Mouse (Mus musculus) CD4-positive, CD25-positive, alpha-beta regulatory T cell, adult 4 months (primary cell): ENCODE results near the gene Limch1. TPM values are rescaled to one million over a fixed set of nuclear protein-coding genes. Genes with fewer than 3 reads are reported as not detected.

Experiments used
- ATAC-seq: one replicate; pipeline ENCODE4 v1.8.0; 2017
- polyA plus RNA-seq, 2 experiments: library from polyadenylated mRNA; unstranded; fragments of 100-300 nt; shearing (Covaris generic); gene quantifications; one replicate each; pipeline ENCODE4 v1.2.1; 2017

The Limch1 gene
- polyA plus RNA-seq, 2 experiments from 2014 or later, result not detected

DNA sequence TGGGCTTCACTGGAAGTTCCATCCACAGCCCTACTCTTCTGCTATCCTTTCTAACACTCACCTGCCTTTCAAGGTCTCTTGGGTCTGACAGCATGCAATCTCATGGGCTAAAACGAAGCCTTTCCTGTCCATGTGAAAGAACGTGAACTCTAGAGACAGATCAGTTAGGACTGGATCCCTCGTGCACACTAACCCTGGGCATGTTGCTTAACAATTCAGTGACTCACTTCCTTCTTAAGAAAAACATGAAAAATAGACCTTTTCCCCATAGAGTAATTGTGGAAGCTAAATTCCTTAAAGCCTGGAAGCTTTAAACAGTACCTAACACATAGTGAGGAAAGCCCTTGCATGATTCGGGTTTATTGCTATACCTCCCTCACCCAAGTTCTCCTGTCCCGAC, 345.2 kb downstream of the Limch1 start:
- no peak for ATAC-seq

DNA sequence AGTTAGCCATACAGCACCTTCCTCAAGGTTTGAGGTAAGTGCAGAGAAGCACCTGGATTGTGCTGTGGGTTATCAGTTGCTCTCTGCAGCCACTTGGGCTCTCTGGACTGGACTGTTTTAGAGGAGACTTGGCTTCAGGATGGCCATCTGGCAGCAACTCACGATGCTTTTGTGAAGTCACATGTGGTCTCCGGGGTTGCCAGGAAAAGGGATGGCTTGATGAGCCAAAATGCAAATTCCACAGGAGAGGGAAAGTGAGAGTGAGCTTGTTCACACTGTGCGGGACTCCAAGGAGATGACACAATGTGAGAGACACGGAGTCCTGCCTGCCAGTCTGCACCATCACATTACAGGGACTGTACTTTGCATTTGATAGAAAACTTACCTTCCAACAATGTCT, 346.1 kb downstream of the Limch1 start:
- no peak for ATAC-seq

DNA sequence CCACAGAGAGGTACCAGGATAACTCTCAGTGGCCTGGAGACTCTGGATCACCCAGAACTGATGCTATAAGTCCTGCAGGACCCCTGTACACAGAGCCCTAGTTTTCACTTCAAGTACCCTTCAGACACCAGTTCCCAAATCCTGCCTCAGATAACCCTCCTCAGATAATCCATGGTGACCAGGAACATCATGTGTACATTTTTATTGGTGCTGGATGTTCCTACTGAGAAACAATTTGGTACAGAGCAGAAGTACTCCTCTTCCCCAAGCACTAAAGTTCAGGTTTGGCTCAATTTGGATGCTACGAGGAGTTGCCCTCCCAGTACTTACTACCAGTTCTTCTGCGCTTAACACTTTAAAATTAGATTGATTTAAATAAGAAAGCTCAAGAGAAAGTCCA, 348.4 kb downstream of the Limch1 start:
- no peak for ATAC-seq

DNA sequence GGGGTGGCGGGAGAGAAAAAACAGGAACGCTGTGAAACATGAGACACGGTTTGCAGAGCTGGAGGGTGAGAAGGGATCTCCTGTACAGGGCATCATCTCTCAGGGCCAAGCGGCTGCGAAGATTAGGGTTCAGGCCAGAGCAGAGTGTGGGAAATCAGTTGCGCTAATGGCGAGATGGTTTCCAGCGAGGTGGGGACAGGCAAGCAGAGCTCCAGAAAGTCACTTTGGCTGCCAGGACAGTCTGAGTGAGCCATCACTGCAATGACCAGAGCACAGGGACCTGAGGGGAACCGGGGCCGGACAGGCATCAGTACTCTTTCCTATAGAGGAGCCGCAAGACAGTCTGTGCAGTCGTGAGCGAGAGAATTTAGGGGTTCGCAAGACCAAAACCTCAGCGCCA, 349.5 kb downstream of the Limch1 start:
- ATAC-seq, result no peak

DNA sequence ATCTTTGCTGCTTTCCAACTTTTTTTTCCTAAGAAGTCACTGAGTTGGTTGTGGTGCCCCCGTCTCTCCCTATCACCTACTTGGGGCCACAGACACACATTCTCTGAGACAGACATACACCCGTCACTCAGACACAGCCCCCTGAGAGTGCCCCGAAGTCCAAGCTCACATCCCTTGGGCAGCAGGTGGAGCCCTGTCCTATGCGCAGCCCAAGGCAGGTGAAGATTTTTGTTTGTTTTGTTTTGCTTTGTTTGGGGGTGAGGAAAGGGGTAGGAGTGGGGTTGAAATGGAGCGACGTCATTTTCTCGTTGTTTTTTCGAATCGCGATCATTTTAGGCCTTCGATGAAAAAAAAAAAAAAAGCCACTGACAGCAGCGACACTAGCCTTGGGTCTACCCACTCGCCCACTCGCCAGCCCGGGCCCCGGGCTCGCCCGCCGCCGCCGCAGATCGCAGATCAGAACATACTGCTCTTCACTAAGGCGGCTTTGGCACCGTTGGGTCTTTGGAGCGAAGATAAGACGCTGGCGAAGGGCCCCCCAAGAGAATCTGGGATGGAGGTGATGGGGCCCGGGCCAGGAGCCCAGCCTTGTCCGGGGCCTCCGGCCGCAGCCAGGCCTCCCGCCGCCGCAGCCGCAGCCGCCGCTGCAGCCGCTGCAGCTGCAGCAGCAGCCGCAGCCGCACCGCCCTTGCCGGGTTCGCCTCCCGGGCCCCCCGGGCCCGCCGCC, 350.2 kb downstream of the Limch1 start:
- ATAC-seq, result no peak

DNA sequence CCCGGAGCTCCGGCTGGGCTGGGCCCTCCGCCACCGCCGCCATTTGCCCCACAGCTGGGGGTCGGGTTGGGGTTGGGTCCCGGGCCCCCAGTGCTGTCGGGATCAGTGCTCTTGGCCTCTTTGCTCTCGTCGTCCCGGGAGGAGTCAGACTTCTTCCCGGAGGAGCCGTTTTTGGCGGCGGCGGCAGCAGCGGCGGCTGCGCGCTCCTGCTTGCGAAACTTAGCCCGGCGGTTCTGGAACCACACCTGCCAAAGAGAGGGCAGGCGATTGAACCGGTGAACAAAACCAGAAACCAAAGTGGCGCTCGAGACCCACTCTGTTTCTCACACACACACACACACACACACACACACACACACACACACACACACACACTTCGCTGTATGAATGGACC, 350.7 kb downstream of the Limch1 start:
- no peak for ATAC-seq

DNA sequence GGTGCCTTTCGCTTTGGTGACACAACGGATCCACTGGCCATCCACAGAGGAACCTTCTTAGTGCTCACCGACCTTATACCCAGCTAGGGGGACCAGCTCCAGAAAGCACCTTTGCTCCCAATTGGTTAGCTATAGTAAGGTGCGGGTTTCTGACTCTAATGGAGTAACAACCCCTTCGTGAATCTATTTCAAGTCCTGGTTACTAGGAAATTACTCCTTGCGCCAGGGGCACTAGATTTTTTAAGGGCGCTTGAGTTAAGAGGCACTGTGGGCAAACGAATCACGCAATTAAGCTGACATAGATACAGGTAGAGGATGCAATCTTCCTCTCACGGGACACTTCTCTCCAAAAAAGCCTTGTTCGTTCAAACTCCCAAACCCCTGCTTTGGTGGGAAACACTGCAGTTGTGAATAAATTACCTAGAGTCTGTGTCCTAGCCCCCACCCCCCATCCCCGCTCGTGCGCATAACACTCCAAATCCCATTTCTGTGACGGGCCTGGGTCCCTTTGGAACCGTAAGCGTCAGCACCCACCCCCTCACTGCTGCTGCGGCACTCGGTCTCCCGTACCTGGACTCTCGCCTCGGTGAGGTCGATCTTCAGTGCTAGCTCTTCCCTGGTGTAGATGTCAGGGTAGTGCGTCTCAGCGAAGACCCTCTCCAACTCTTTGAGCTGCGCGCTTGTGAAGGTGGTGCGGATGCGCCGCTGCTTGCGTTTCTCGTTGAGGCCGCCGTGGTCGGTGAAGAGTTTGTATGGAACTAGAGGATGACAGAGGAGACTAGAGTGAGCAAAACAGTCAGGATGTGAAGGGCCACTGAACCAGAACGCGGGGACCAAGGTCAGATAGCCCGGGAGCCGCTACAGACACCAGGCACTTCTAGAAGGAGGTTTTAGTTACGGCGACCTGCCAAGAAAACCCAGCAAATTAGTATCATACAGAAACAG, 351.8 kb downstream of the Limch1 start:
- ATAC-seq, result no peak

DNA sequence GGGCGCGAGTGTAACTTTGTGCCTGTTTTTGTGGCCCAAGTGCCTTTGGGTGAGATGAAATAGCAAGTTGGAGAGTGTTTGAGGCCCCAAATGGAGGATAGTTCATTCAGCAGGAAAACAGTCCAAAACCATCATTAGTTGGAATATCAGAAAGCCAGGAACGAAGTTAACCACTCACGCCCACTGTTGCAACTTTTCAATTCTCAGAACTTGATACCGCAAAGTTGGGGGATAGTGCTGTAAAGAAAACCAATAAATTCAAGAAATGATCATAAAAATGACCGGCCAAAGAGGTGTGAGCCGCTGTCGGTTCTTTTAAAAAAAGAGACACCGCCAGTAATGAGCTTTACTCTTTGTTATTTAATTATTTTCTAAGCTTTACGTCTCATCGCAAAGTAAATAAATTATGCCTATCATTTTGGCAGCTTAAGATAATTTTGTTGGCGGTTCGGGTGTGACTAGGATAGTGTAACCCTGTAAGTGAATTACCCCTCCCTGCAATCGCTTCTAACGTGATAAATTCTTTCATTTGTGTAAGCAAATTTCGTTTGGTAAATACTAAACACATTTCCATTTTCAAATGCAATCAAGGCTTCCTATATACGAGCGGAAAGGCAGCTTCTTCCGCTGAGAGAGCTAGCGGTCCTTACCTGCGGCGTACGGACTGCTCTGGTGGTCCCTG, 352.6 kb downstream of the Limch1 start:
- ATAC-seq, result no peak

DNA sequence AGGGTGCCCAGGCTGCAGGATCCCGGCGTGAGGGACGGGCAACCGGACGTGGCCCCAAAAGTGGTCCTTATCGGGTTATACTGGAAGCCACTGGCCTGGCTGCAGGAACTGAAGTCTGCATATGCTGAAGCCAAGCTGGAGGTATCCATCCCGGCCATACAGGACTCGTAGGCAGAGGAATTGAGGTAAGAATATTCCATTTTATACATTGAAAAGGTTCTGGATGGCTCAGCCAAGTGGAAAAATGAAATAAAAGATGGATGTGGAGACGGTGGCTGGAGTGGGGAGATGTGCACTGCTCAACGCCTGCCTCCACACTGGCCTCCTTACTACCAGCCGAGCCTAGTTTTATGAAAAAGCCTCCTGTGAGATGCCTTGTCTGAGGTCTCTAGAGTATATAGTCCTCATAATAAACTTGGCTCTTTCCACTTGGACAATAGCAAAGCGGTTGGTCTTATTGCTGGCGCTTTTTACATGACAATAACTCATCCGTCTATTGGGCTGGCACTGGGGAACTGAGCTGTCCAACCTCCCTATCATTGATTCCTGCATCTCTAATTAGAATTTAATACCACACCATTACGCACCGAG, 353.2 kb downstream of the Limch1 start, which contains the start of gene Phox2b:
Phox2b (minus strand) TSS at position 569 of the 591 bp plus-strand sequence.
- ATAC-seq, result no peak

DNA sequence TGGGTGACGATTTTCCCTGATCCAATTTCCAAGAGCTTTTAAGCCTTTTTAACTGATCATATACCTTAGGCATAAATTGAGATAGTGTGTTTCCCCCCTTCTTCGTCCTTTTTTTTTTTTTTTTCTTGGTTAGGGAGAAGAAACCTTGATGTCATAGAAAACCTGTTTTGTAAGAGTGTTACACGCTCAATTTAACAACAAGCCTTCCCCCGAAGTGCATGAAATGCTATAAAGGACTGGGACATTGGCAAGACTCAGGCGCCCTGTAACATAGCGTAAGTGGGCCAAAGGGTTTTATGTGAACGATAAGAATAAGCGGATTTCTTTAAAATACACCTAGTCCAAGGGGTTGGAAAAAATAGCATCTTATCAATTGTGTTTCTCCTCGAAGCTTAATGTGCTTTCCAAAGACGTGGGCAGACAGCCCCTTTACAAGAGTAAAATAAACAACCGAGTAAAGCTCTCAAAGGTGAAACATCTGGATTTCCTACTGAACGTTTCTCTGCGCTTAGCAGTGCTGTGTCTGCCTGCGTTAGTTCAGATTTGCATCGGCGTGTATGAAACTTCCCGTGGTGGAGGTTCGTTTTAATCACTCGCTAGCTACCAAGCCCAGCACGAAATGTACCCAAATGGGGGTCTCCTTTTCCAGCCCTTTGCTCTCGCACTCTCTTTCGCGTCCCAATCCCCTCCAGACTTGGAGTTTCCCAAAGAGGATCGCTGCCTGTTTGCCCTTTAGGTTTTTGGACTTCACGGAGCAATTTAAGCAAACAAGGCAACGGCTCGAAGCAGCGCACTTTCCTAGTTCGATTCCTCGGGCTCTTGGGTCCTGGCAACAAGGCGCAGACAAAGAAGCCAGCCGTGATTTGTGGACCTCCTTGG, 354.0 kb downstream of the Limch1 start:
- ATAC-seq, result no peak

DNA sequence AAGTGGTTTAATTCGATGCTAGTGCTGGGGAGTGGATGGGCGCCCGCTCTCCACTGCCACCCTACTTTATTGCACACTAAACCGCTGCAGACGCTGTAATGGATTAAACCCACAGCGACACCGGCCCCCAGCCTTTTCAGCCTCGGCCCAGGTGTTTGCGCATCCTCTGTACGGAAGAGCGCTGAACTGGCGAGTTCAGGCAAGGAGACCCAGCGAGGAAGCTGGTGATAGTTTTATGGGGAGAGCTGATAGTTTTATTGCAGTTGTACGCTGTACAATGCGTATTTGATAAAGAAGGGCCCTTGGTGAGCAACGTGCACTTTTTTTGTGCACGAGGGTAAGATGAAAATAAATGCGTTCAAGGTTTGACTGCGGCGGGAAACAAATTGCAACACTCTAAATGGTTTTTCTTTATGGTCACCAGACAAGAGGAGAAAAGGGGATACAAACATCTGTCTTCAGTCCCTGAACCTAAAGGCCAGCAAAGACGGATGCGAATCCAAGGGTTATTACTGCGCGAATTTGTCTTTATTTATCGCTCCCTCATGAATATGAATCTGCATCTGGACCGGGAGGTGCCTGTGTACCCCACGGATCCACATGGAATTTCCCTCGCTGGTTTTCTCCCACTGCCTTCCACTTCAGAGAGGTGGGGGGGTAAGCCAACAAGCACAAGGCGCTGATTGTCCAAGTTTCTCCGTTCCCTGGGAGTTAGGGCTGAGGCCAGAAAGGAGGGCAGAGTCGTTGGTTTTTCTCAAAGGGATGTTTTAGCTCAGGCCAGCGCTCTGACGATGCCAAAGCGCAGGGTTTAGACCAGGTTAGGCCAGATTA, 355.2 kb downstream of the Limch1 start:
- no peak for ATAC-seq

DNA sequence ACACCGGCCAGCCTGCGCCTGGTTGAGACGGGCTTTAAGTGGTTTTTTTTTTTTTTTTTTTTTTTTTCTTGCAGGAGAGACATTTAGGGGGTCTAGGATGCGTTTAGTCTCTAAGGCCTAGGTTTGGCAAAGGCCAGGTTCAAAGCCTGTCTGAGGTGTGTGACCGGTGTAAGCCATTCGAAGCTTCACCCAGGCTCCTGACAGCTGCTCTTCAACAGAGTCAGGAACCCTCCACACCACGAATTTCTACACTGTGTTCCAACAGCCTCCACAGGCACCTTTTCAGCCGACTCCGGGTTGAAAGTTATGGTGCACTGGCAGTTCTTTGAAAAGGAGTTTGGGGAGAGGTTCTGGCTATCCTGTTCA, 355.8 kb downstream of the Limch1 start:
- no peak for ATAC-seq

DNA sequence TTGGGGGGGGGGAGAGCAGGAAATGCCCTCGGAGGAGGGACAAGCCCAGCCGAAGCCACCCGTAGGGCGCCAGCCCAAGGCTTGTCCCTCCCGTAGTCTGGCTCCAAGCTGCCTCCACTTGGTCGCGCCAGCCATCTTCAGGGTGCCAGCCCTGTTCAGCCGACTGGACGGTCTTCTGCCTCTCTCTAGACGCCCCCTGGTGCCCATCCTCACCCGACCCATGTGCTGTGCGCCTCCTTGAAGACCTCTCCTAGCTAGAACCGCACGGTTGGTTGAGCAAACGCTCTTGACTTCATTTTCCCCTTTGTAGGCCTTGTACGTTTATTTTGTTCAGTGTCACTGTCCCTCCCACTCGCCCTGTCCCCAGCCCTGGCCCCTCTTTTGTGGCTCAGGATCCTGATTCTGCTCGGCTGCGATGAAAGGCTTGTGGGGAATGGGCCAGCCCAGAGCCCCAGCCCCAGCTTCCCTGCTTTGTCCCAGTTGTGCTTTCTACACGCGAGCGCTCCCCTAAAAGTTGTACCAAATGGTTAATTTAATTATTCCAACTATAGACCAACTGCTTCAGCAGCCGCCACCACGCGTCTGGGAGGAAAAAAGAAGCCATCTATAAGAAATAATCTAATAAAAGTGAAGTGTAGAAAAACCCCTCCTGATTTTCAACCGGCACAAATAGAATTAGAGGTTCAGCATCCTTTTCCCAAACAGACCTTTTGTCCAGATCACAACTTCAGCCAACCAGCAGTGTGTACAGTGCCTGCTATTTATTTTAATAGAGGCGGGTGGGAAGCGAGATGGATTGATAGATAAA, 356.4 kb downstream of the Limch1 start:
- ATAC-seq, result no peak

DNA sequence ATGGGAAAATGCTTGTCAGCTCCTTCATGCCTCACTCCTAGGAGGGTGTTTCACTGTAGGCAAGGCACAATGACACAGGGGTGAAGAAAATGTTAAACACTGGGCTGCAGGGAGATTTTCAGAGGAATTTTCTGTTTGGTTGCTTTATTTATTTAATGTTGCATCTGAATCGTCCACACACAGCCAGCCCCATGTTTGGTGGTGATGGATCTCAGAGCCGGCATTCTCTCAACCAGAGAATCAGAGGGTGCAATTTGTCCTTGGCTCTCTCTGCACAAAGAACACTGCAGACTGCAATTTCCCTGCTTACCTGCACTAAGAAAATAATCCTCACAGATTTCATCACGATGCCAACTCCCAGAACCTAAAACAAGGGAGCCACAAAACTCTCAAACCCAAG, 357.4 kb downstream of the Limch1 start:
- no peak for ATAC-seq

DNA sequence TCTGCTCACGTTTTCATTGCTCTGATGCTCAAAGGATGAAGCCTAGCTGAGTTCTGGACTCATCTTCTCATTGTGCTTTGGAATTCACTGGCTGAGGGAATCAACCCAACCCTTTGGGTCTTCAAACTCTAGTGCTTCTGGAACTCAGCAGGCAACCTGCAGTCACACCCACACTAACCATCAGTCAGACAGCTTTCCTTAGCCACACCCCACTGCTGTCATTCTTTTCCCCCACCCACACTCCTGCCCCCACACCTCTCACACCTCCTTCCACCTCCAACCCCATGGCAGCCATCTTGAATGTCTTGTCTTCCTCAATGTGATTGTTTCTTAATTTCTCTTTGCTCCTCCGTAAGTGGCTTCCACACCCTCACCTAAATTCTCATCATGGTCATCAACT, 360.6 kb downstream of the Limch1 start:
- no peak for ATAC-seq

Other genes starting within 250 kb of the Limch1 start
- gene Apbb2, start 127.0 kb upstream of the Limch1 start, polyA plus RNA-seq, result 1 to 10 TPM in 1 of 2 experiments, under 1 TPM in 1; 0.93 to 6.7 TPM
- not detected for gene Uchl1, start 69.7 kb upstream of the Limch1 start, polyA plus RNA-seq